Mouse (Mus musculus) naive thymus-derived CD4-positive, alpha-beta T cell, adult 5 months (primary cell): ENCODE data around the gene Qprt. TPM values are rescaled to one million over a fixed set of nuclear protein-coding genes. Genes with fewer than 3 reads are reported as not detected.

Experiments
- polyA plus RNA-seq: library from polyadenylated mRNA; unstranded; fragments of 100-300 nt; shearing (Covaris generic); gene quantifications from one replicate; pipeline ENCODE4 v1.2.1, GENCODE M21; 2017

Qprt gene
- polyA plus RNA-seq, result 9.7 TPM

GRCm38 (mm10) chr7:127121911-127122270, at the start of gene Qprt:
Gene Qprt, minus strand, starts transcription at chr7:127122226.

GRCm38 (mm10) chr7:127137262-127138017, 15.4 kb upstream of the Qprt start, which contains the start of gene Spn:
Gene Spn, minus strand, starts transcription at chr7:127137823.

GRCm38 (mm10) chr7:127091114-127091896, 30.7 kb downstream of the Qprt start, which contains the start of gene AI467606:
Gene AI467606, plus strand, starts transcription at chr7:127091359.

GRCm38 (mm10) chr7:127087278-127088010, 34.6 kb downstream of the Qprt start, which contains the start of gene Zg16:
Gene Zg16, minus strand, starts transcription at chr7:127087328.

Other genes with a start within 250 kb of the Qprt start
- gene Taok2, start 237.5 kb downstream of the Qprt start, polyA plus RNA-seq, result 44.2 TPM
- gene Tmem219, start 199.3 kb downstream of the Qprt start, polyA plus RNA-seq, result 32.2 TPM
- 37.5 TPM for gene Kctd13, start 193.3 kb downstream of the Qprt start, polyA plus RNA-seq
- gene Asphd1, start 172.6 kb downstream of the Qprt start, polyA plus RNA-seq, result not detected
- gene Sez6l2, start 171.7 kb downstream of the Qprt start, polyA plus RNA-seq, result 0.36 TPM
- 143 TPM for gene Cdipt, start 146.3 kb downstream of the Qprt start, polyA plus RNA-seq
- 0.70 TPM for gene Cdiptos, start 146.1 kb downstream of the Qprt start, polyA plus RNA-seq
- 34.6 TPM for gene Mvp, start 107.6 kb downstream of the Qprt start, polyA plus RNA-seq
- 2.0 TPM for gene Pagr1b, start 105.7 kb downstream of the Qprt start, polyA plus RNA-seq
- gene Pagr1a, start 104.9 kb downstream of the Qprt start, polyA plus RNA-seq, result 34.0 TPM
- gene Gm42742, start 101.1 kb downstream of the Qprt start, polyA plus RNA-seq, result 30.6 TPM
- gene Prrt2, start 101.0 kb downstream of the Qprt start, polyA plus RNA-seq, result 2.7 TPM
- 76.6 TPM for gene Maz, start 95.2 kb downstream of the Qprt start, polyA plus RNA-seq
- 4.4 TPM for gene Kif22, start 79.8 kb downstream of the Qprt start, polyA plus RNA-seq
- gene Zg16, start 34.9 kb downstream of the Qprt start, polyA plus RNA-seq, result not detected
- gene AI467606, start 30.9 kb downstream of the Qprt start, polyA plus RNA-seq, result 117 TPM
- gene Spn, start 15.6 kb upstream of the Qprt start, polyA plus RNA-seq, result 42.1 TPM
- gene Cd2bp2, start 73.8 kb upstream of the Qprt start, polyA plus RNA-seq, result 47.5 TPM
- 47.3 TPM for gene Tbc1d10b, start 86.2 kb upstream of the Qprt start, polyA plus RNA-seq
- 25.5 TPM for gene Mylpf, start 86.7 kb upstream of the Qprt start, polyA plus RNA-seq
- 15.9 TPM for gene Zfp553, start 110.8 kb upstream of the Qprt start, polyA plus RNA-seq
- gene Sept1, start 110.9 kb upstream of the Qprt start, polyA plus RNA-seq, result 528 TPM
- 7.6 TPM for gene Zfp771, start 122.0 kb upstream of the Qprt start, polyA plus RNA-seq
- gene Dctpp1, start 138.5 kb upstream of the Qprt start, polyA plus RNA-seq, result 10.1 TPM
- gene Sephs2, start 151.8 kb upstream of the Qprt start, polyA plus RNA-seq, result 26.9 TPM
- 168 TPM for gene Itgal, start 174.0 kb upstream of the Qprt start, polyA plus RNA-seq
- not detected for gene Zfp768, start 223.4 kb upstream of the Qprt start, polyA plus RNA-seq